Comparison of ENCODE assay signal across 17 mouse cellular contexts in the genomic region with DNA sequence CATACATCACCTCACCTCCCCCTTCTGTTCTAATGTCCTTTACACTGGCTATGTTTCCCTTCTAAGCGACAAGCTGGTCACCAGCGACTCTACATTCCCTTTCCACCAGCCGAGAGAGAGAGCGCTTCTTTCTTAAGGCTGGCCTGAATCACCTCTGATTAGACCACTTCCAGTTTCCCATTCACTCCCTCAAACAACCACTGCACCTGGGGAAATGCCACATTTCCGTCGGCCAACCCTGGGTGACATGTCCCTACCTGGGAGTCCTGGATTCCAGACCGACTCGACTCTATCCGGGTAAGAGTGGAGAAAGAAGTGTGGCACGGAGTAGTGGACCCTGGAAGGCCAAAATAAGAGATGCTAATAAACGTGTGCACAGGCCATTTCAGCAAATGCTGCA.
DNase-seq lines count a peak whose midpoint lies in the region; ATAC-seq and TF ChIP-seq lines count a peak whose summit lies in the region.
"Had no signal": no experiment of that assay in that cellular context is flagged by ENCODE, and none has a peak within 500 bp of the region (broad histone marks: within the 10 kb centered on the region; RNA-seq: fewer than 3 reads in every experiment).

No protein-coding gene starts in this region.

- H3K4me1 ChIP-seq in hindbrain, postnatal 0 days (ENCODE audit: insufficient read depth, low read length): peaks cover 17% of the 10 kb centered on the region
- H3K4me1 ChIP-seq in hindbrain, embryonic 12.5 days: peaks cover 17% of the 10 kb centered on the region

- 91% methylated on average over 11 of the region's 11 CpGs for WGBS in hindbrain, postnatal 0 days
- WGBS in hindbrain, embryonic 12.5 days: 92% methylated on average over 11 of the region's 11 CpGs

- no peak overlapping the region for H3K9ac ChIP-seq in hindbrain, postnatal 0 days (replicated peaks; ENCODE audit: low read length)
- no peak overlapping the region for H3K9ac ChIP-seq in hindbrain, embryonic 12.5 days
- H3K9ac ChIP-seq: embryonic facial prominence, embryonic 12.5 days; forebrain, embryonic 13.5 days; forebrain, embryonic 15.5 days; forebrain, postnatal 0 days had no signal

- TF ChIP-seq CTCF in hindbrain, postnatal 0 days (IDR thresholded peaks at IDR 0.05; ENCODE audit: low read depth): no peak

- no peaks in the 10 kb centered on the region for H3K36me3 ChIP-seq in hindbrain, postnatal 0 days (ENCODE audit: insufficient read depth, low read length)
- H3K36me3 ChIP-seq in hindbrain, embryonic 12.5 days: no peaks in the 10 kb centered on the region
- H3K36me3 ChIP-seq: embryonic facial prominence, embryonic 10.5 days; embryonic facial prominence, embryonic 12.5 days; forebrain, embryonic 15.5 days; G1E had no signal

- no peaks in the 10 kb centered on the region for H3K9me3 ChIP-seq in hindbrain, postnatal 0 days (ENCODE audit: low read length)
- H3K9me3 ChIP-seq in hindbrain, embryonic 12.5 days (replicated peaks): no peaks in the 10 kb centered on the region
- H3K9me3 ChIP-seq: embryonic facial prominence, embryonic 10.5 days; embryonic facial prominence, embryonic 12.5 days; forebrain, embryonic 13.5 days; forebrain, embryonic 15.5 days had no signal

- no peak for ATAC-seq in hindbrain, postnatal 0 days
- no peak for ATAC-seq in hindbrain, embryonic 12.5 days (ENCODE audit: low FRiP score)
- ATAC-seq: activated CD4-positive, CD25-positive, alpha-beta regulatory T cell, adult 4 months; CD4-positive, CD25-positive, alpha-beta regulatory T cell, adult 4 months; forebrain, embryonic 13.5 days; Patski had no signal

- no peak overlapping the region for H3K4me3 ChIP-seq in hindbrain, postnatal 0 days (ENCODE audit: low read length)
- no peak overlapping the region for H3K4me3 ChIP-seq in hindbrain, embryonic 12.5 days
- H3K4me3 ChIP-seq: embryonic facial prominence, embryonic 10.5 days; embryonic facial prominence, embryonic 12.5 days; forebrain, embryonic 13.5 days; forebrain, embryonic 15.5 days had no signal

- no peak overlapping the region for H3K4me2 ChIP-seq in hindbrain, postnatal 0 days (ENCODE audit: low read depth, low read length)
- H3K4me2 ChIP-seq in hindbrain, embryonic 12.5 days (replicated peaks): no peak overlapping the region
- H3K4me2 ChIP-seq: embryonic facial prominence, embryonic 12.5 days; forebrain, embryonic 13.5 days; forebrain, embryonic 15.5 days had no signal

- H3K27me3 ChIP-seq in hindbrain, postnatal 0 days (ENCODE audit: insufficient read depth, low read length): no peaks in the 10 kb centered on the region
- peaks cover 4% of the 10 kb centered on the region; the same call in 1 of the 2 replicates for H3K27me3 ChIP-seq in hindbrain, embryonic 12.5 days
- H3K27me3 ChIP-seq: forebrain, embryonic 13.5 days; forebrain, embryonic 15.5 days had no signal

- peak; percentile 48 for DNase-seq in cerebellum, adult 11-12 months
- no peak for DNase-seq in cerebellum, adult 8-10 months
- DNase-seq in cerebellum, adult 9-11 months: peak; percentile 51
- no peak for DNase-seq in cerebellum, postnatal 25 days
- no peak for DNase-seq in hindbrain, postnatal 0 days (ENCODE audit: low spot score)
- DNase-seq: adrenal gland, adult 8-10 months; B cell, adult 2 months had no signal

- peak overlapping the region; percentile 32; the same call in 1 of the 2 replicates for H3K27ac ChIP-seq in hindbrain, postnatal 0 days
- no peak overlapping the region for H3K27ac ChIP-seq in hindbrain, embryonic 12.5 days
- H3K27ac ChIP-seq: embryonic facial prominence, embryonic 10.5 days; embryonic facial prominence, embryonic 12.5 days; forebrain, embryonic 13.5 days had no signal

Comparison
In these comparisons a context has a peak if more than half of its experiments do, and no peak if none do; other contexts are left out.
1. DNase-seq: peak in cerebellum, adult 11-12 months (single experiment) and cerebellum, adult 9-11 months (single experiment); none in cerebellum, adult 8-10 months (single experiment), cerebellum, postnatal 25 days (0 of 2) and hindbrain, postnatal 0 days (single experiment).